Mouse (Mus musculus): ENCODE measurements at regions not wholly inside any gene's neighbourhood (a gene's known extent, or its start where the extent isn't known, plus 50 kb on each side); places are given as distances from the start of the nearest gene placed in this dataset.
"Not testable (repeated sequence)": the region's sequence is repeated elsewhere in the genome, so short reads cannot be mapped to it uniquely, and the experiment has no call there.

DNA sequence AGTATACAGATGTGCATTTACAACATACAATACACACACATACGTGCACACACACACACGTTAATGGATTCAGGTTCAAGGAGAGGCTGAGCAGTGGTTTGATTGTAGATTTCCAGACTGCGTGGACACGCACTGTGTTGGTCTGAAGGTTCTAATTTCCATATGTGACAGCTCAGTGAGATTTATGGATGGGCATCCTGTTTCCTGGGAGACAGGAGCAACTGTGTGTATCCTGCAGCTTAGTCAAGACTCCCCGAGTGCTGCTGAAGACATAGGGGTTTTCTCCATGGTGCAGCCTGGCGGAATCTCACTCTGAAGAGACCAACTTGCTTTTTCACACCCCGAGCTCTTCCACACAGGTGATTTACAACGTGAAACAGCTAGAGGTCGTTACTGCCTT, 119.3 kb upstream of the Foxk1 start:
- no peak for DNase-seq

DNA sequence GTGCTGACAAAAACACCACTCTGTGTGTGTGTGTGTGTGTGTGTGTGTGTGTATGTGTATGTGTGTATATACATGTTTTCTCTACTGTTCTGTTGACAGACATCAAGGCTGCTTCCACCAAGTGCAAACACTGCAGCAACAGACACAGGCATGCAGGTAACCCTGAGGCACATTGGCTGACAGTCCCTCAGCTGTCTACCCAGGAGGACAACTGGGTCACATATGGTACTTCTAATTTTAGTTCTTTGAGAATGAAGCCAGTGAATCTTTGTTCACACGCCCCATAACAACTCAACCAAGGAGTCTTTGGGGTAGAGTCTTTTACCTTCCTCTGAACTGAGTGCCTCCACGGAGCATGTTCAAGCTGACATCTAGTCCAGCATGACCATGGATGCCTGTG, 113.3 kb upstream of the Foxk1 start:
- DNase-seq: no peak

GRCm38 (mm10) chr5:142291451-142291850, 109.8 kb upstream of the Foxk1 start:
- DNase-seq: no peak

DNA sequence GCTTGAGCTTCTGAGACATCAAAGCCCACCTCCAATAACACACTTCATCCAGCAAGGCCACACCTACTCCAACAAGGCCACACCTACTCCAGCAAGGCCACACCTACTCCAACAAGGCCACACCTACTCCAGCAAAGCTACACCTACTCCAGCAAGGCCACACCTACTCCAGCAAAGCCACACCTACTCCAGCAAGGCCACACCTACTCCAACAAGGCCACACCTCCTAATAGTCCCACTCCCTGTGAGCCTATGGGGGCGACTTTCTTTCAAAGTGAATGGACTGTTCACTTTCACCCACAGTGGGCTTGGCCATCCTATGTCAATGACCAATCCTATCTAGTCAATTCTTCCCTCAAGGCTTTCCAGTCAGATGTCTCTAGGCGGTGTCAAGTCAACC, 104.9 kb upstream of the Foxk1 start:
- DNase-seq: not testable (repeated sequence)

DNA sequence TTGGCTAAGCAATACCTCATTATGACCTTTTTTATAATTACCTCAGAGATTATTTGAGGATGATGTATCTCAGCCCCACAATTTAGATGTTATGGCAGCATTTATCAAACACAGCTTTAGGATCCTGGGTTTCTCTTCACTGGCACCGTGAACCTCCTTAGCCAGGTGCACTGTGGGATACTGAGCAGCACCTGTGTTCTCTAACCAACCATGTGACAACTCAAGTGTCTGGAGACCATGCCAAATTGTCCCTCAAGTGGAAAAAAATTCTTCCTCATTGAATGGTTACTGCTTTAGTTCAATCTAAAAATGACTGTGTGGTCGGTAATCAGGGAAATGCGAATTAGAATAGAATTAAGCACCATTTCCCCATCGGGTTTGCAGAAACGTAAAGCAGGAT, 101.7 kb upstream of the Foxk1 start:
- no peak for DNase-seq

DNA sequence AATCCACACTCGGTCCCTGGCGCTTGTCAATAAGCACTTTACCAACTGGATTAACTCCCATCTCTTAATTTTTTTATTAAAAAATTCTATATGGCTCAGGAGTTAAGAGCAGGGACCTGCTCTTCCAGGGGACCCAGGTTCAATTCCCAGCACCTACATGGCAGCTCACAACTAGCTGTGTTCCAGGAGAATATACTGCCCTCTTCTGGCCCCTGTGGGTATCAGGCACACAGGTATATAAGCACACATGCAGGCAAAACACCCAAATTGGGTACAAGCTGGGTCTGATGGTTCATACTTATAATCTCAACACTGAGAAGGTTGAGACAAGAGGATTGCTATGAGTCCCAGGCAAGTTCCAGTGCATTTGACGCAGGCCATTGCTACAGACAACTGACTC, 92.8 kb upstream of the Foxk1 start:
- no peak for DNase-seq

- peak; percentile 43 for DNase-seq
Measured at GRCm38 (mm10) chr5:142313944-142314343, 87.4 kb upstream of the Foxk1 start.

GRCm38 (mm10) chr5:142314466-142314865, 86.8 kb upstream of the Foxk1 start:
- no peak for DNase-seq

DNA sequence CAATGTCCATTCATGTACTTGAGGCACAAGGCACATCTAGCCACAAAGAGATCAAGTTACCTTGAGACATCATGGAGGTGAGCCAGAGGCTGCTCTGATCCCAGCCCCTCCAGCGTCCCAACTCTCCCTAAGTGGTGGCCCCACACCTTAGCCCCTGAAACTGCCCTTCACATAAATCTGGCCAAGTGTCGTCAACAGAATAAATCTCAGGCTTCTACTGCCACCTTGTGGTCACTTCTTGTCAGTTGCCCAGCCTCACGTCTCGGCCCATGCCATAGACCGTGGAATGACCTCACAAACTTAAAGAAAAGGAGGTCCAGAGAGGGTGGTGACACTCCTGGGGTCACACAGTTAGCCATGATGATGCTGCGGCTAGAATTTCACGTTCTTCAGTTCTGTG, 82.0 kb upstream of the Foxk1 start:
- peak; percentile 55 for DNase-seq

DNA sequence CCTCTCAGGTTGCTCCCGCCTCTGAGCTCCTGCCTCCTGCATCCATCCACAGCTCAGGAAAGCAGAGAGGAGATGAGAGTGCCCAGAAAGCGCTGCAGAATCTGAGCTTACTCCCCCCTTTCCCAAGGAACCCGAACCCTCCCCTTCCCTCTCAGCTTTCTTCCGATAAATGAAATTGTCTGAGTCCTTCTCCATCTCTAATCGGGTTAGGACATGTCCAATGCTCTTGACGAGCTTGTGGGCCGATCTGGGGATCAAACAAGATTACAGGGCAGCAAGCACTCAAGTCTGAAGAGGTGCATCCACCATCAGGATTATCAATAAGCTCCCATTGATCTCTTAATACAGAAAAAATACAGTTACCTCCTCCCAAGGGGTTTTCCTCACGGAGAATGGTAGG, 80.0 kb upstream of the Foxk1 start:
- DNase-seq: no peak

GRCm38 (mm10) chr5:142324928-142325327, 76.4 kb upstream of the Foxk1 start:
- DNase-seq: no peak

GRCm38 (mm10) chr5:142325560-142325959, 75.7 kb upstream of the Foxk1 start:
- peak; percentile 31 for DNase-seq

- peak; percentile 42 for DNase-seq
Measured at GRCm38 (mm10) chr5:142327261-142327660, 74.0 kb upstream of the Foxk1 start.

GRCm38 (mm10) chr5:142329724-142330520, 71.4 kb upstream of the Foxk1 start:
- DNase-seq: no peak

DNA sequence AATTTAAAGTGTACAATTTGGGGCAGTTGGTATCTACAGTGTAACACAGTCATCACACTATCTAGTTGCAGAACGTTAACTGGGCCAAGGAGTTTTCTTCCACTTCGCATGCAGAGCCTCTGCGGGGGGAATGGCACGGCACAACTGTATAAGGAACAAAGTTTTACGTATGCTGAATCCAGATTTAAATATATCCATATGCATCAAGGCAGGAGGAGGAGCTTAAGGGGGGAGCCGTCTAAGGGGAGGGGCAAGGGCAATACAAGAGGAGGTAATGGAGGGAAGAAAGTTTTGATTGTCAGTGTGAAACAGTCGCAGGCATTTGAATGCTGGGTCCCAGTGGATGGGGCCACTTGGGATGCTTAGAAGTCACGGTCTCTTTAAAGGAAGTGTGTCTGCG, 68.6 kb upstream of the Foxk1 start:
- no peak for DNase-seq

GRCm38 (mm10) chr5:142337436-142337835, 63.9 kb upstream of the Foxk1 start:
- no peak for DNase-seq

GRCm38 (mm10) chr5:142338051-142338450, 63.2 kb upstream of the Foxk1 start:
- DNase-seq: no peak

- DNase-seq: peak; percentile 20
Measured at GRCm38 (mm10) chr5:142340205-142341025, 60.9 kb upstream of the Foxk1 start.

- no peak for DNase-seq
Measured at GRCm38 (mm10) chr5:142341026-142341432, 60.3 kb upstream of the Foxk1 start.

- no peak for DNase-seq
Measured at GRCm38 (mm10) chr5:142346454-142346853, 54.8 kb upstream of the Foxk1 start.

- DNase-seq: no peak
Measured at GRCm38 (mm10) chr5:142350574-142350973, 50.7 kb upstream of the Foxk1 start.

Measured in gastrocnemius, postnatal 10 days (tissue).